Mouse (Mus musculus): ENCODE measurements around the gene Aars.

Aars gene

DNA sequence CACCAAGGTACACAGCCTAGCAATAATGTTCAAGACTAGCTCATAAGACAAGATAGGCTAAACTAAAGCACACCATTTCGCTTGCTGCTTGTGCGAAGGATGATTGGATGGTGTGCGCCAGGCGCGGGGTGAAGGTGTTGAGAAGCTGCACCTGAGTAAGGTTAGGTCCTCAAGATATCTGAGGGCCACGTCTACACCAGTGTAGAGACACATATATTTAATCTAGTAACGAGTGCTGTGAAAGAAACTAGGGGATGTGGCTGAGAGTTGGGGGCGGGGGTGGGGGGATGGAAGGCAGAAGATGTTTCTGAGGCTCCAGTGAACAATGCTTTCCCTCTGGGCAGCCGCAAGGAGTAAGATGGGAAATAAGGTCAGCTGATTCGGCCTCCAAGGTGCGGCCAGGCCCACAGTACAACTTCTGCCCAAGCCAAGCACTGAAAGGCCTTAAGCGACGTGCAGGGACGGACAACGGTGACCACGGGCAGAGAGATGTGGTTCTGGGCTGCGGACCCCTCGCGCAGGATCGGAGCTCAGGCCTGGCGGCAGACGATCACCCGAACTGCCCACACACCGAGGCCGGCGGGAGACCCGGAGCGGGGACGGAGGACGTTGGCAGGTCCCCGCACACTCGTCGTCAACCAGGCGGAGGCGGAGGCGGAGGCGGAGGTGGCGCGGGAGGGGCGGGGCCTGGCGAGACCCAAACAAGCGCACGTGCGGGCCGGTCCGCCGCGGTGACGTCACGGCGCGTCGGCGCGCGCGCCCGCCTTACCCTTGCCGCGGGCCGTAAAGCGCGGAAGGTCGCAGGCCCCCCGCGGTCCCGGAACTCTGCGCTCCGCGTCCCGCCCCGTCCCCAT lies 61.1 kb downstream of the Aars start, which contains the start of gene Pdpr:
Gene Pdpr (plus strand): TSS at position 766 of the 854 bp plus-strand sequence.
- DNase-seq (ENCODE audit: low spot score), result peak; percentile 89

DNA sequence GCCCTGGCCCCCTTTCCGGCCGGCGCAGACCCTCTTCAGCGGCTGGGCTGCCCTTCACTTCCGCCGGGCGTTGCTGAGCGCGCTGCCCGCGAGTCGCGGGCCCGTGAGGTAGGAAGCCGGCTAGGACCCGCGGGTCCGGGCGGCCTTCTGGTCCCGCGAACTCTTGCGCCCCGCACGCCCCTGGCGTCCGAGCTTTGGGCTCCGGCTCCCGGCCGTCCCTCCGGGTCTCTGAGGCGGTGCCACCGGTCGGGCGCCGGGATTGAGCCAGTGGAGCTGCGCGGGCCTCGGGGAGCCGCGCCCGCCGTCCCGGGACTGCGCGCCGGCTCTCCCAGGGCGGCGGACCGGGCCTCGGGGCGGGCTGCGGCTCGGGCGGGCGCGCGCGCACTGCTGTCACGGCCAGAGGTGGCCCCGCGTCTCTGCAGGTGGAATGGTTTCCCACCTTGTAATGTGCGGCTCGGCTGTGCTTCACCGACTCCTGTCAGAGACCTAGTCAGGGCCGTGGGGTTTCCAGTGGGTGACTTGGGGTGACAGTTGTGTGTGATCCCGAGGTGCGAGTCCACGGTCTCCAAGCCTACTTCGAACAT lies 61.9 kb downstream of the Aars start:
- DNase-seq (ENCODE audit: low spot score), result peak; percentile 8

Data from retina, embryonic 14.5 days (tissue).